Mouse (Mus musculus) heart, embryonic 10.5 days (tissue): ENCODE data around the gene Ttc28. TPM values are rescaled to one million over a fixed set of nuclear protein-coding genes. Genes with fewer than 3 reads are reported as not detected.

Source experiments
- DNase-seq: peaks from one replicate; pipeline ENCODE4 v3.0.0-alpha.2; 2017; ENCODE audit warnings: low spot score
- H3K27ac ChIP-seq: fragments of 300-500 bp; sonication (generic); 2 replicates; pipeline ENCODE4 v1.5.1; 2016; ENCODE audit warnings: mild to moderate bottlenecking
- H3K27me3 ChIP-seq: fragments of 300-500 bp; sonication (generic); 2 replicates; pipeline ENCODE4 v1.6.1; 2016; ENCODE audit warnings: mild to moderate bottlenecking; ENCODE audit not compliant: poor library complexity, insufficient read depth, severe bottlenecking
- H3K36me3 ChIP-seq: fragments of 300-500 bp; sonication (generic); 2 replicates; pipeline ENCODE4 v1.6.1; 2016; ENCODE audit warnings: mild to moderate bottlenecking, moderate library complexity
- H3K4me1 ChIP-seq: fragments of 300-500 bp; sonication (generic); 2 replicates; pipeline ENCODE4 v1.6.1; 2016; ENCODE audit warnings: mild to moderate bottlenecking
- H3K4me3 ChIP-seq: fragments of 300-500 bp; sonication (generic); 2 replicates; pipeline ENCODE4 v1.5.1; 2016; ENCODE audit warnings: mild to moderate bottlenecking, moderate library complexity
- H3K9me3 ChIP-seq: fragments of 300-500 bp; sonication (generic); 2 replicates; pipeline ENCODE4 v1.6.1; 2016; ENCODE audit warnings: mild to moderate bottlenecking, moderate library complexity
- WGBS: fragments of 180-500 bp; shearing (Covaris S2); methylation state at CpG from one replicate; pipeline ENCODE4 v1.1.7; 2016; 5-methylcytosine and 5-hydroxymethylcytosine counted together
- polyA plus RNA-seq: library from polyadenylated mRNA; unstranded; fragments of >200 nt; fragmentation: Nextera tagmentation; extraction: Ambion mirVana; gene quantifications from 2 replicates; pipeline ENCODE4 v1.2.1, GENCODE M21; 2016

Ttc28 gene
- polyA plus RNA-seq, 1 experiment from 2014 or later: 10.9 TPM

- H3K9me3 ChIP-seq: no peaks in the 10 kb centered on the region
- peaks cover 46% of the 10 kb centered on the region for H3K4me1 ChIP-seq
- no peaks in the 10 kb centered on the region for H3K36me3 ChIP-seq
- no peak overlapping the region for H3K4me3 ChIP-seq
- peaks cover 51% of the 10 kb centered on the region for H3K27me3 ChIP-seq
- no peak overlapping the region for H3K27ac ChIP-seq
- no peak for DNase-seq
- 66% methylated on average over 11 of the region's 11 CpGs for WGBS
Observed at GRCm38 (mm10) chr5:111163377-111163776, 283.8 kb downstream of the Ttc28 start.

GRCm38 (mm10) chr5:111164348-111164920 lies 284.8 kb downstream of the Ttc28 start:
- Histone ChIP-seq H3K27me3 (peaks cover 46% of the 10 kb centered on the region), H3K4me3 (no peak overlapping the region), H3K36me3 (no peaks in the 10 kb centered on the region), H3K27ac (no peak overlapping the region), H3K4me1 (peaks cover 40% of the 10 kb centered on the region), H3K9me3 (no peaks in the 10 kb centered on the region)
- DNase-seq: no peak
- WGBS: 35% methylated on average over 9 of the region's 9 CpGs

- Histone ChIP-seq H3K27me3 (peaks cover 23% of the 10 kb centered on the region), H3K36me3 (no peaks in the 10 kb centered on the region), H3K27ac (no peak overlapping the region), H3K4me3 (no peak overlapping the region), H3K9me3 (no peaks in the 10 kb centered on the region), H3K4me1 (peaks cover 26% of the 10 kb centered on the region)
- no peak for DNase-seq
- WGBS: 35% methylated on average over 9 of the region's 9 CpGs
Observed at GRCm38 (mm10) chr5:111170383-111170782, 290.8 kb downstream of the Ttc28 start.

- 69% methylated on average over 12 of the region's 12 CpGs for WGBS
- Histone ChIP-seq H3K9me3 (no peaks in the 10 kb centered on the region), H3K27ac (no peak overlapping the region), H3K27me3 (peaks cover 5% of the 10 kb centered on the region; the same call in 1 of the 2 replicates), H3K4me1 (peaks cover 31% of the 10 kb centered on the region), H3K4me3 (no peak overlapping the region), H3K36me3 (no peaks in the 10 kb centered on the region)
- no peak for DNase-seq
Observed at GRCm38 (mm10) chr5:111175410-111175809, 295.8 kb downstream of the Ttc28 start.

- WGBS: 84% methylated on average over 9 of the region's 9 CpGs
- Histone ChIP-seq H3K27ac (no peak overlapping the region), H3K4me3 (no peak overlapping the region), H3K36me3 (no peaks in the 10 kb centered on the region), H3K9me3 (no peaks in the 10 kb centered on the region), H3K27me3 (peaks cover 6% of the 10 kb centered on the region; the same call in 1 of the 2 replicates), H3K4me1 (peaks cover 29% of the 10 kb centered on the region)
- no peak for DNase-seq
Observed at GRCm38 (mm10) chr5:111175842-111176241, 296.2 kb downstream of the Ttc28 start.

GRCm38 (mm10) chr5:111176441-111176840 lies 296.8 kb downstream of the Ttc28 start:
- DNase-seq: no peak
- Histone ChIP-seq H3K36me3 (no peaks in the 10 kb centered on the region), H3K4me1 (peaks cover 31% of the 10 kb centered on the region), H3K9me3 (no peaks in the 10 kb centered on the region), H3K27ac (no peak overlapping the region), H3K27me3 (peaks cover 8% of the 10 kb centered on the region; the same call in 1 of the 2 replicates), H3K4me3 (no peak overlapping the region)
- 82% methylated on average over 13 of the region's 13 CpGs for WGBS

GRCm38 (mm10) chr5:111178324-111179076 lies 298.9 kb downstream of the Ttc28 start:
- H3K36me3 ChIP-seq: peaks cover 7% of the 10 kb centered on the region; the same call in 1 of the 2 replicates
- H3K4me1 ChIP-seq: peaks cover 29% of the 10 kb centered on the region
- H3K4me3 ChIP-seq: no peak overlapping the region
- H3K27me3 ChIP-seq: peaks cover 22% of the 10 kb centered on the region; the same call in 1 of the 2 replicates
- WGBS: 64% methylated on average over 21 of the region's 21 CpGs
- DNase-seq: no peak
- no peaks in the 10 kb centered on the region for H3K9me3 ChIP-seq
- H3K27ac ChIP-seq: peak overlapping the region; percentile 72

GRCm38 (mm10) chr5:111179651-111180050 lies 300.0 kb downstream of the Ttc28 start:
- Histone ChIP-seq H3K4me1 (peaks cover 33% of the 10 kb centered on the region), H3K27me3 (peaks cover 22% of the 10 kb centered on the region; the same call in 1 of the 2 replicates), H3K9me3 (no peaks in the 10 kb centered on the region), H3K27ac (no peak overlapping the region), H3K36me3 (peaks cover 7% of the 10 kb centered on the region; the same call in 1 of the 2 replicates), H3K4me3 (no peak overlapping the region)
- 82% methylated on average over 7 of the region's 7 CpGs for WGBS
- DNase-seq: no peak

- H3K9me3 ChIP-seq: no peaks in the 10 kb centered on the region
- no peak overlapping the region for H3K4me3 ChIP-seq
- 79% methylated on average over 25 of the region's 25 CpGs for WGBS
- H3K4me1 ChIP-seq: peaks cover 32% of the 10 kb centered on the region
- H3K36me3 ChIP-seq: peaks cover 7% of the 10 kb centered on the region; the same call in 1 of the 2 replicates
- H3K27ac ChIP-seq: no peak overlapping the region
- peaks cover 25% of the 10 kb centered on the region; the same call in 1 of the 2 replicates for H3K27me3 ChIP-seq
- DNase-seq: no peak
Observed at GRCm38 (mm10) chr5:111180091-111181053, 300.8 kb downstream of the Ttc28 start.

- Histone ChIP-seq H3K4me3 (no peak overlapping the region), H3K4me1 (peaks cover 30% of the 10 kb centered on the region), H3K27ac (no peak overlapping the region), H3K27me3 (peaks cover 29% of the 10 kb centered on the region; the same call in 1 of the 2 replicates), H3K9me3 (no peaks in the 10 kb centered on the region), H3K36me3 (peaks cover 7% of the 10 kb centered on the region; the same call in 1 of the 2 replicates)
- DNase-seq: no peak
- 76% methylated on average over 7 of the region's 7 CpGs for WGBS
Observed at GRCm38 (mm10) chr5:111181204-111181912, 301.8 kb downstream of the Ttc28 start.

- no peaks in the 10 kb centered on the region for H3K9me3 ChIP-seq
- 37% methylated on average over 11 of the region's 11 CpGs for WGBS
Observed at GRCm38 (mm10) chr5:111186600-111186999, 307.0 kb downstream of the Ttc28 start.

GRCm38 (mm10) chr5:111191972-111192371 lies 312.4 kb downstream of the Ttc28 start:
- Histone ChIP-seq H3K27me3 (peaks cover 47% of the 10 kb centered on the region), H3K4me1 (peaks cover 26% of the 10 kb centered on the region), H3K36me3 (no peaks in the 10 kb centered on the region), H3K4me3 (no peak overlapping the region), H3K9me3 (no peaks in the 10 kb centered on the region), H3K27ac (no peak overlapping the region)
- 83% methylated on average over 9 of the region's 9 CpGs for WGBS
- DNase-seq: no peak

More at GRCm38 (mm10) chr5:111186600-111186999, 307.0 kb downstream of the Ttc28 start:
- Histone ChIP-seq H3K27ac (no peak overlapping the region), H3K4me3 (no peak overlapping the region), H3K27me3 (peaks cover 38% of the 10 kb centered on the region; the same call in 1 of the 2 replicates), H3K4me1 (peaks cover 28% of the 10 kb centered on the region), H3K36me3 (peaks cover 7% of the 10 kb centered on the region; the same call in 1 of the 2 replicates)
- DNase-seq: no peak
